Mouse (Mus musculus): ENCODE measurements around the gene Cmah. TPM values are rescaled to one million over a fixed set of nuclear protein-coding genes. Genes with fewer than 3 reads are reported as not detected.

The Cmah gene
- polyA plus RNA-seq, 1 experiment from 2014 or later = 0.54 TPM

- Histone ChIP-seq H3K4me2 (no peak overlapping the region), H3K9ac (no peak overlapping the region), H3K4me3 (replicated peaks) (no peak overlapping the region), H3K4me1 (no peaks in the 10 kb centered on the region), H3K9me3 (no peaks in the 10 kb centered on the region), H3K36me3 (no peaks in the 10 kb centered on the region), H3K27ac (no peak overlapping the region), H3K27me3 (replicated peaks) (no peaks in the 10 kb centered on the region)
- WGBS = 48% methylated on average over 5 of the region's 5 CpGs
- no peak for ATAC-seq (ENCODE audit: insufficient read depth, low FRiP score, low read depth)
These were observed 103.0 kb downstream of the Cmah start for GRCm38 (mm10) chr13:24430215-24430614.

- no peak overlapping the region for H3K4me3 ChIP-seq (replicated peaks)
- no peak overlapping the region for H3K9ac ChIP-seq
- H3K36me3 ChIP-seq = no peaks in the 10 kb centered on the region
- no peak overlapping the region for H3K27ac ChIP-seq
- no peaks in the 10 kb centered on the region for H3K4me1 ChIP-seq
- no peaks in the 10 kb centered on the region for H3K27me3 ChIP-seq (replicated peaks)
- H3K9me3 ChIP-seq = no peaks in the 10 kb centered on the region
- H3K4me2 ChIP-seq = no peak overlapping the region
- WGBS = 77% methylated on average over 3 of the region's 3 CpGs
- no peak for ATAC-seq (ENCODE audit: insufficient read depth, low FRiP score, low read depth)
These were observed 104.4 kb downstream of the Cmah start for GRCm38 (mm10) chr13:24431593-24431992.

GRCm38 (mm10) chr13:24442272-24442671 is 115.1 kb downstream of the Cmah start:
- WGBS = 49% methylated on average over 6 of the region's 6 CpGs
- Histone ChIP-seq H3K4me2 (no peak overlapping the region), H3K9ac (no peak overlapping the region), H3K27ac (no peak overlapping the region), H3K9me3 (no peaks in the 10 kb centered on the region), H3K27me3 (replicated peaks) (no peaks in the 10 kb centered on the region), H3K4me1 (0 out of 2 replicates have a peak, but pooled peaks cover 5% of the 10 kb centered on the region), H3K36me3 (no peaks in the 10 kb centered on the region), H3K4me3 (replicated peaks) (no peak overlapping the region)
- no peak for ATAC-seq (ENCODE audit: insufficient read depth, low FRiP score, low read depth)

DNA sequence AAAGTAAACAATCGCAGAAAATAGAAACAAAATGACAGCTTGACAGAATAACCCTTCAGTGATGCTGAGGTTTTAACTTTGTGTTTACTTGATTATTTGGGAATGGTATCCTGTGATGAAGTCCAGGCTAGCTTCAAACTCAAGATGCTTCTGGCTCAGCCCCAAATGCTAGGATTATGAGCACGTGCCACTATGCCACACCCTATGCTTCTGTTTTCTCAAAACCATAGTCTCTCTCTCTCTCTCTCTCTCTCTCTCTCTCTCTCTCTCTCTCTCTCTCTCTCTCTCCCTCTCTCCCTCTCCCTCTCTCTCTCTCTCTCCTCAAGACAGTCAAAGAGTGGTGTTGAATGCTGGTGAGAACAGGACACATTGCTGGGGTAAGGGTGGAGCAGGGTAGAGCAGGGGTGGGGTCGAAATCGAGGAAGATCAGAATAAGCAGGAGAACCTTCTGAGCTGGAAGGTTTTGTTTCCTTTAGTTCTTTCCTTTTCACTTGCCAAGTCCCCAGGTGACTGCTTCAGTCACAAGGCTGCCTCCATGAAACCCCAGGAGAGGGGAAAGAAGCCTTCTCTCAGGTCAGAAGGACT is 116.7 kb downstream of the Cmah start:
- no peak for ATAC-seq (ENCODE audit: insufficient read depth, low FRiP score, low read depth)
- H3K9ac ChIP-seq = no peak overlapping the region
- H3K36me3 ChIP-seq = no peaks in the 10 kb centered on the region
- H3K4me3 ChIP-seq (replicated peaks) = no peak overlapping the region
- H3K9me3 ChIP-seq = no peaks in the 10 kb centered on the region
- WGBS = 62% methylated on average over 4 of the region's 4 CpGs
- no peak overlapping the region for H3K27ac ChIP-seq
- 0 out of 2 replicates have a peak, but pooled peaks cover 5% of the 10 kb centered on the region for H3K4me1 ChIP-seq
- no peak overlapping the region for H3K4me2 ChIP-seq
- H3K27me3 ChIP-seq (replicated peaks) = no peaks in the 10 kb centered on the region

- 42% methylated on average over 4 of the region's 4 CpGs for WGBS
- H3K36me3 ChIP-seq = no peaks in the 10 kb centered on the region
These were observed 117.5 kb downstream of the Cmah start for GRCm38 (mm10) chr13:24444709-24445108.

GRCm38 (mm10) chr13:24445166-24445565 is 118.0 kb downstream of the Cmah start:
- no peaks in the 10 kb centered on the region for H3K9me3 ChIP-seq
- ATAC-seq (ENCODE audit: insufficient read depth, low FRiP score, low read depth) = no peak
- H3K36me3 ChIP-seq = no peaks in the 10 kb centered on the region
- 0 out of 2 replicates have a peak, but pooled peaks cover 5% of the 10 kb centered on the region for H3K4me1 ChIP-seq
- no peak overlapping the region for H3K27ac ChIP-seq
- H3K4me3 ChIP-seq (replicated peaks) = no peak overlapping the region
- WGBS = 79% methylated on average over 3 of the region's 3 CpGs
- H3K27me3 ChIP-seq (replicated peaks) = no peaks in the 10 kb centered on the region
- H3K4me2 ChIP-seq = no peak overlapping the region
- H3K9ac ChIP-seq = no peak overlapping the region

More at GRCm38 (mm10) chr13:24444709-24445108, 117.5 kb downstream of the Cmah start:
- no peak overlapping the region for H3K4me3 ChIP-seq (replicated peaks)
- ATAC-seq (ENCODE audit: insufficient read depth, low FRiP score, low read depth) = no peak
- no peak overlapping the region for H3K4me2 ChIP-seq
- 0 out of 2 replicates have a peak, but pooled peaks cover 5% of the 10 kb centered on the region for H3K4me1 ChIP-seq
- no peaks in the 10 kb centered on the region for H3K9me3 ChIP-seq
- no peak overlapping the region for H3K9ac ChIP-seq
- no peak overlapping the region for H3K27ac ChIP-seq
- no peaks in the 10 kb centered on the region for H3K27me3 ChIP-seq (replicated peaks)

DNA sequence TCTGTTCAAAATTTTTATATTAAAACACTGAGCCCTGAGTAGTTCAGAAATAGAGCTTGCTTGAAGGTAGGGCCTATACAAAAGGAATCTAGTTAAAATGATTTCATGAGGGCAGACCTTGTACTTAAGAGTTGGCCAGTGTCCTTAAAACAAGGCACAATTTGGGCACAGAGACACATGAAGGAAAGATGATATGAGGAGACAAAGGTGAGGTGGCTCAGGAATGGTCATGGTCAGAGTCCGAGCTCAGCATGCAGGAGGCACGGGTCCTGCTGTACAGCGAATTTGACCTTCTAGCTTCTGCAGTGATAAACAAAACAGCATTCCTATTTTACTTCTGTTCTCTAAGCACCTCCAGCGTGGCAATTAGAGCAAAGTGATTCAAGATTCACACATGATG is 118.9 kb downstream of the Cmah start:
- no peaks in the 10 kb centered on the region for H3K36me3 ChIP-seq
- 74% methylated on average over 4 of the region's 4 CpGs for WGBS
- 0 out of 2 replicates have a peak, but pooled peaks cover 5% of the 10 kb centered on the region for H3K4me1 ChIP-seq
- H3K27ac ChIP-seq = no peak overlapping the region
- H3K4me2 ChIP-seq = no peak overlapping the region
- no peaks in the 10 kb centered on the region for H3K9me3 ChIP-seq
- H3K4me3 ChIP-seq (replicated peaks) = no peak overlapping the region
- H3K9ac ChIP-seq = no peak overlapping the region
- no peaks in the 10 kb centered on the region for H3K27me3 ChIP-seq (replicated peaks)
- ATAC-seq (ENCODE audit: insufficient read depth, low FRiP score, low read depth) = no peak

GRCm38 (mm10) chr13:24447043-24447442 is 119.8 kb downstream of the Cmah start:
- H3K4me1 ChIP-seq = 0 out of 2 replicates have a peak, but pooled peaks cover 5% of the 10 kb centered on the region
- ATAC-seq (ENCODE audit: insufficient read depth, low FRiP score, low read depth) = no peak
- no peak overlapping the region for H3K9ac ChIP-seq
- no peak overlapping the region for H3K4me3 ChIP-seq (replicated peaks)
- H3K9me3 ChIP-seq = no peaks in the 10 kb centered on the region
- no peaks in the 10 kb centered on the region for H3K36me3 ChIP-seq
- 32% methylated on average over 5 of the region's 5 CpGs for WGBS
- H3K27me3 ChIP-seq (replicated peaks) = no peaks in the 10 kb centered on the region
- H3K27ac ChIP-seq = no peak overlapping the region
- no peak overlapping the region for H3K4me2 ChIP-seq

DNA sequence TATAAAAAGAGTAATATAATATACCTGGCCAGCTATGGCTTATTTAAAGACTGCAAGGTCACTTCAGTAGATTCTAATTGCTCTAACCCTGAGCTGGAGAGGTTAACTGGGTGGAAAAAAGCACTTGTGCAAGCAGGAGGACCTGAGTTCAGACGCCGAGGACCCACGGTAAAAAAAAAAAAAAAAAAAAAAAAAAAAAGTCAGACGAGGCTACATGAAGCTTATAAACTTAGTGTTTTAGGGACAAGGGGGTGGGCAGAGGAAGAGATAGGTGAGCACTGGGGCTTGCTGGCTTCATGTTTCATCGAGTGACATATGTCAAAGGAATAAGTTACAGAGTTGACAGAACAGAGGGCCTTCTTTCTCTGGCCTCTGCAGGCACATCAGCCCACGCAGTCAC is 121.4 kb downstream of the Cmah start:
- 0 out of 2 replicates have a peak, but pooled peaks cover 5% of the 10 kb centered on the region for H3K4me1 ChIP-seq
- H3K4me3 ChIP-seq (replicated peaks) = no peak overlapping the region
- H3K36me3 ChIP-seq = no peaks in the 10 kb centered on the region
- no peaks in the 10 kb centered on the region for H3K9me3 ChIP-seq
- no peaks in the 10 kb centered on the region for H3K27me3 ChIP-seq (replicated peaks)
- WGBS = 61% methylated on average over 6 of the region's 6 CpGs
- no peak for ATAC-seq (ENCODE audit: insufficient read depth, low FRiP score, low read depth)
- no peak overlapping the region for H3K9ac ChIP-seq
- no peak overlapping the region for H3K27ac ChIP-seq
- no peak overlapping the region for H3K4me2 ChIP-seq

DNA sequence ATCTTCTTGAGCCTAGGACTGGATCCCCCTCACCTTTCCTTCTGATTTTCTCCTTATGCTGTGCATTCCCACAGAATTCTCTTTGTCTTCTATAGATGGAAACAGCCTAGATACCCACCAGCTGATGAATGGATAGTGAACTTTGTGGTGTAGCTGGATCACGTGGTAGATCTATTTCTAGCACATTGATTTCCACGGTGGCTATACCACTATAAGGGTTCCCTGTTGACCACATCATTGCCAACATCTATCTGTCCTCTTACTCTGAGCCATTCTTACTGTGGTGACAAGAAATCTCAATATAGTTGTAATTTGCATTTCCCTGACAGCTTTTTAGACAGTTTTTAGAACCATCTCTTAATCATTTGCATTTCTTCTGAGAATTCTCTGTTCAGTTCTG is 124.3 kb downstream of the Cmah start:
- ATAC-seq (ENCODE audit: insufficient read depth, low FRiP score, low read depth) = no peak
- no peaks in the 10 kb centered on the region for H3K27me3 ChIP-seq (replicated peaks)
- no peaks in the 10 kb centered on the region for H3K4me1 ChIP-seq
- no peak overlapping the region for H3K27ac ChIP-seq
- no peaks in the 10 kb centered on the region for H3K36me3 ChIP-seq
- WGBS = 84% methylated on average over 2 of the region's 2 CpGs
- no peak overlapping the region for H3K4me3 ChIP-seq (replicated peaks)
- no peak overlapping the region for H3K4me2 ChIP-seq
- H3K9ac ChIP-seq = no peak overlapping the region
- no peaks in the 10 kb centered on the region for H3K9me3 ChIP-seq

DNA sequence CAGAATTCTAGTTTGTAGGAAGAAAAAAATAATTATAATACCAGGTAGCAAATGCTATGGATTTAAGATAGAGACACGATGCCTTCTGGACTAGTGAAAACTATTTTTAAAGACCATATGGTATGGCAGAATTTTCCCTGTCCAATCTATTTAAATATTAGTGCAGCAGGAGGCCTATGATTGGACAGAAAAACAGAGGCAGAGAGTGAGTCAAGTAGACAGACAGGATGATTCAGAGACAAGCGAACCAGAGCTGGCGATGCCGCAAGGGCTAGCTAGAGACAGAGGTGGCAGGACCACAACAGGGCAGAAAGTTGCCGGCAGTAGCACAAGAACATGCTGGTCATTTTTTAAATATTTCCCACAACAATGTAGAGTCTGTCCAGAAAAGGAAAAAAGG is 126.5 kb downstream of the Cmah start:
- no peak for ATAC-seq (ENCODE audit: insufficient read depth, low FRiP score, low read depth)
- Histone ChIP-seq H3K4me3 (replicated peaks) (no peak overlapping the region), H3K27ac (no peak overlapping the region), H3K4me2 (no peak overlapping the region), H3K9me3 (no peaks in the 10 kb centered on the region), H3K9ac (no peak overlapping the region), H3K36me3 (no peaks in the 10 kb centered on the region), H3K27me3 (replicated peaks) (no peaks in the 10 kb centered on the region), H3K4me1 (no peaks in the 10 kb centered on the region)
- WGBS = 84% methylated on average over 5 of the region's 5 CpGs

GRCm38 (mm10) chr13:24456385-24456784 is 129.2 kb downstream of the Cmah start:
- 74% methylated on average over 4 of the region's 4 CpGs for WGBS
- H3K4me1 ChIP-seq = no peaks in the 10 kb centered on the region
- H3K9ac ChIP-seq = no peak overlapping the region
- H3K4me2 ChIP-seq = no peak overlapping the region
- H3K9me3 ChIP-seq = no peaks in the 10 kb centered on the region
- H3K27me3 ChIP-seq (replicated peaks) = no peaks in the 10 kb centered on the region
- no peaks in the 10 kb centered on the region for H3K36me3 ChIP-seq
- no peak for ATAC-seq (ENCODE audit: insufficient read depth, low FRiP score, low read depth)
- H3K4me3 ChIP-seq (replicated peaks) = no peak overlapping the region
- no peak overlapping the region for H3K27ac ChIP-seq

DNA sequence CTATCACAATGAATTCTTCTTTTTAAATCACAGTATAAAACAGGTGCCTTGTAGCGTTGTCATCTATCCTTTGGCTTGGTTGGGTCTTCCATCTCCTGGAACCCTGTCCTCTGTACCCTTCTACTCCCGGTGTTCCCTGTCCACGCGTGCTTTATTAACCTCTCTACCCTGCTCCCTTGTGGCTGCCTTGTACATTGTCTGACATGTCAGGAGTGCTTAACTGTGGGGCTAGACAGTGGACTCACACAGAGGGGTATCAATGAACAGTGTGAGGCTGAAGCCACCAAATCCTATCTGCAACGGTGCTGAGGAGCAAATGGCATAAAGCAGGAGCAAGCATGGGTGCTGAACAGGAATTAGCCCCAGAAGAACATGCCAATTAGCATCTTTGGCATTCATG is 133.3 kb downstream of the Cmah start:
- Histone ChIP-seq H3K9me3 (no peaks in the 10 kb centered on the region), H3K27ac (no peak overlapping the region), H3K9ac (no peak overlapping the region), H3K4me2 (no peak overlapping the region), H3K27me3 (replicated peaks) (no peaks in the 10 kb centered on the region), H3K36me3 (no peaks in the 10 kb centered on the region), H3K4me3 (replicated peaks) (no peak overlapping the region), H3K4me1 (no peaks in the 10 kb centered on the region)
- ATAC-seq (ENCODE audit: insufficient read depth, low FRiP score, low read depth) = no peak
- WGBS = 83% methylated on average over 5 of the region's 5 CpGs
